Mouse (Mus musculus): ENCODE results near the gene Mtmr4.

DNA sequence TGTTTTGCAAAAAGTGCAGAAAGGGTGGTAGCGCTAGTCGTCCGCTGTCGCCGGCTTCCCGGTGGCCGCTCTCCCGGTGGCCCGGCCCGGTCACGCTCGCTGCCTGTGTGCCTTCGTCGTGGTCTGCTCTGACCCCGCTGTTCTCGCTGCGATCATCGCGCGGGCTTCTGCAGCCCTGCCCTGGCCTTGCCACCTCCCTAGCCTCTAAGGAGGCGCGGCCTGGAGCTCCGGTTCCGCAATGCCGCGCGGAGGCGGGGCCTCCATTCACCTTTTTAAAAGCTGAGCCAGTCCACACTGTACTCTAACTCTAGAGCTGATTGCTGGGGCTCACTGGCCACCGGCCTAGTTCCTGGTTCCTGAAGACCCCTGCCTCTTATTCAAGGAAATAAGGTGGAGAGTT is 47.2 kb downstream of the Mtmr4 start:
- TF ChIP-seq EP300 (IDR thresholded peaks at IDR 0.05; ENCODE audit: low read length) (no peak), USF1 (IDR thresholded peaks at IDR 0.05; ENCODE audit: low read depth, low read length) (no peak), ZMIZ1 (IDR thresholded peaks at IDR 0.05; ENCODE audit: low read depth, low read length) (peak; percentile 86; the same call in 1 of the 2 replicates), HCFC1 (IDR thresholded peaks at IDR 0.05; ENCODE audit: low read depth, low read length) (peak; percentile 64; the same call in 1 of the 2 replicates), JUN (IDR thresholded peaks at IDR 0.05; ENCODE audit: insufficient read depth, low read depth, low read length) (no peak), JUND (conservative IDR thresholded peaks at IDR 0.05; ENCODE audit: low read depth, low read length) (no peak), POLR2A (IDR thresholded peaks at IDR 0.05; ENCODE audit: low read depth, low read length) (peak; percentile 99), RCOR1 (conservative IDR thresholded peaks at IDR 0.05; ENCODE audit: low read depth, low read length) (no peak), CHD2 (IDR thresholded peaks at IDR 0.05; ENCODE audit: low read length) (no peak)

Data from CH12.LX (cell line).